Mouse (Mus musculus) kidney, postnatal 36 days (tissue): Measurements from ENCODE around the gene Adam15.

Experiments used
- DNase-seq, 2 experiments: peaks; one replicate each; pipeline ENCODE4 v3.0.0; 2021 to 2022; ENCODE audit warnings: mixed read lengths in 2 of 2

The Adam15 gene

DNA sequence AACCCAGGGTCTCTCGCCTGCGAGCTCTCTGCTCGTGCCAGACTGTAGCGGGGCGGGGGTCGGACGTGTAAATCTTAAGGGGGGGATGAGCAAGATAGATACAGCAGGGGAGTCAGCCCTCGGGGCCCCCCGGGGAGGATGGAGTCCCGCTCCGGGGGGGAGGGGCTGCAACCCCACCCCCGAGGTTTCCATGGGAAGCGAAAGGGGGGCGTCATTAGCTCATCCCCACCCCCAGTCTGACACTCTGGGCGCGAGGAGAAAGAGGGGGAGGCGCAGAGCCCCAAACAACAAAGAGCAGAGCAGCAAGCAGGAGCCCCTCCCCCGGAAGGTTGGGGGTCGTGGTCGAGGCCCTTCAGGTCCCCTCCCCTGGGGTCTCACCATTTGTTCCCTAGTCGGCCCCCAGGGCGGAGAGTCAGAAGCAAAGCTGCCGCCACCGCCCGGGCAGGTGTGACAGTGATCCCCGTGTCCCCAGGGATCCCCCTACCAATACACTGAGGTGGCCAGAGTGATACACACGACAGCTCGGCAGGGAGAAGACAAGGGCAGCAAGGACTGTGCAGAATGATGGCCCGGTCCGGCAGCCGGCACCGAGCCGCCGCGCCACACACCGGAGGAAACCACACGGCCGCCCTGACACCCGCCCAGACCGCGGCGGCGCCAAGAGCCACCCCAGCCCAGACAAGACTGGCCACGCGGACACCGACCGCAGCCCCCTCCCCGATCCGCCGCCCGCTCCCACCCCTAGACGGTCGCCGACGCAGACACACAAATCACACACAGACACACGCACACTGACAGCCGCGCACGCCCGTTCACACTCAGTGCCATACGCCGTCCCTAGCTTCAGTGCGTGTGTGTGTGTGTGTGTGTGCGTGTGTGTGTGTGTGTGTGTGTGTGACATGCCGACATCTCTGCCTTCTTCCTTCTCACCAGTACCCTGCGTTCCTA is 28.3 kb downstream of the Adam15 start:
- peak in 1 of 2 experiments; percentile 60 for DNase-seq

DNA sequence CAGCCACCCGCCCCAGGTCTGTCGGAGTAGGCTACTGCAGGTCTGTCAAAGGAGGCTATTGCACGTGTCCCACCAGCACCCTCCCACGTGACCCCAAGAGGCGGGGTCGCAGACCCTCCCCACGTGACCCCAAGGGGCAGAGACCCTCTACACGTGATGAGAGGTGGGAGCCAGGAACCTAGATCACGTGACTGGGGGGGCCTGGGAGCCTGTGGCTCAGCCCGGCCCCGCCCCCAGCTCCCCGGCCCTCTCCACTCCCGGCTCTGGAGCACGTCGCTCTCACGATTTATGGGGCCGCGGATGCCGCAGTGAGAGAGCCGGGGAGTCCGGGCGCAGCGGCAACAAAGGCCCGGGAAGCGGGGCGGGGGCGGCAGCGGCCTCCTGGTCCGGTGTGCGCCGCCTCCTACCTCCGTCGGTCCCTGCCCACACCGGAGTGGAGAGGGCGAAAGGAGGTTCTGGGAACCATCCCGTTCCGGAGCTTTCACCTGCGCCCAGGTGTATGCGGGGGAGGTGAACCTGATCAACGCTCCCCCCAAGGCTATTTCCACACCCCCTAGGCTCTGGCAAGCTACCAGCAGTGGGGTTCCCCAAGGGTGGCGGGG is 29.1 kb downstream of the Adam15 start:
- DNase-seq = peak in 1 of 2 experiments; percentile 62

DNA sequence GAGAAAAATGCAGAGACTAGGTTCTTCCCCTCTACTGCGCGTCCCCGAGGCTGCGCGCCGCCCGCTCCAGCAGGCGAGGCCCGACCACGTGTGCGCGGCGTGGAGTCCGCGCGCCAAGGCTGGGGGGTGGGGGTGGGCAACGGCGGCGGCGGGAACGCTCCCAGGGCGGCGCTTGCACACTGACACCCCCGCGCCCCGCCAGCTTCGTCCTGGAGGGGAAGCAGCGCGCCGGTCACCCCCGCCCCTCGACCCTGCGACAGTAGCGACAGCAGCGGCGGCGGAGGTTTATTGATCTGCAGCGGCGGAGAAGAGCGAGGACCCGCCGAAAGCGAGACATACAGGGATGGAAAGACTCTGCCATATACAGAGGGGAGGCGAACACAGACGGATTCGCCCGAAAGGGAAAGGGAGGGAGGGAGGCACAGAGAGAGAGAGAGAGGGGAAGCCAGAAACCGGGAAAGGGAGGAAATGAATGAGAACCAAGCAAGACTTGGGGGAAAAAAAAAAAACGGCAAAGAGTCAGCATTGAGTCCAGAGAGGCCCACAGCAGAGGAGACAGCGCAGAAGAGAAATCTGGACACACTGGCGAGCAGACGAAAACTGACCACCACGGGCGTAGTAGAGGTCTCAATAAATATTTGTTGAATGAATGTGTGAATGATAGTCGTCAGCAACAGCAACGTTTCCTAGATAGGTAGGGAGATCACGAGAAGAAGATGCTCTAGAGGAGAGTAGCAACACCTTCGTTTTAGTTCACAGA is 30.0 kb downstream of the Adam15 start:
- DNase-seq = no peak

DNA sequence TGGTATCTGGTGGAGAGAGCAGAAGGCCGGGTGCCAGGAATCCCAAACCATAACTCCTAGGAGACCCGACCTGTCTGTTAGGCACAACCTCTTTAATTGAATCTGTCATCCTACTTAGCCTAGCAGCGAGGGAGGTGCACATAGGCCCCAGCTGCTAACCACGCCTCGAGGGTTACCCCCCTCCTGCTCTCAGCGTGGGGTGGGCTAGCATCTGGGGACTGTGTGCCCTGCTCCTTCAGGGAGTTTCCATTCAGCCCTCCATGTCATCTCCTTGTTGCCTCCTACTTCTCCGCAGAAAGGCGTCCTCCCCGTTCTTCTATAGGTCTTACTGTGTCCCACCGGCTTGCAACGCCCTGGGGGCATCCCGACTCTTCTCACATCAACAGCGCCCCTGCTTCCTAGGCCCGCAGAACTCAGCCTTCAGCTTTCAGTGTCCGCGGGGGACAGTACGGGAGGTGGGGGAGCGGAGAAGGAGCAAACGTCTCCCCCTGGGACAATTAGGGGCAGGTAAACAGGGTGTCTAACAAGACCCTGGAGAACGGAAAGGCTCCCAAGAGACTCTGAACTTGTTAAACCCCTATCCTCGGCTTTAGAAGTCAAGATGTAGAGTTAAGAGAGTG is 30.7 kb downstream of the Adam15 start:
- no peak for DNase-seq

DNA sequence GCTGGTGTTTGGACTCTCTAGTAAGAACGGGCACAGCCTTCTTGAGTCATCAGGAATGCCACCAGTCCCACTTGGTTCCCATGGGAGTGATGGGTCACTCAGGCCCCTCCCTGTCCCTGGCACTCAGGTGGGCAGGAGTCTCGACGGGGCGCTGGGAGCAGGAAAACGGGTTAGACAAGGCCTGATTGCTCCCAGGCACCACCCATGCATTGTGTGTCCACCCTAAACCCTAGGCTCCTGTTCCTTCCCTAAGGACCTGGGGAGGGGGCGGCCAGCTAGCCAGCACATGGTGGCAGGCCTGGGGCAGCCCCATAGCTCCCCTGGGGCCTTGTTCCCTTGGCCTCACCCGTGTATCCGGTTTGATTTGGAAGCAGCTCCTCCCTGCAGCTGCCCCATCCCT is 31.5 kb downstream of the Adam15 start:
- DNase-seq = no peak

DNA sequence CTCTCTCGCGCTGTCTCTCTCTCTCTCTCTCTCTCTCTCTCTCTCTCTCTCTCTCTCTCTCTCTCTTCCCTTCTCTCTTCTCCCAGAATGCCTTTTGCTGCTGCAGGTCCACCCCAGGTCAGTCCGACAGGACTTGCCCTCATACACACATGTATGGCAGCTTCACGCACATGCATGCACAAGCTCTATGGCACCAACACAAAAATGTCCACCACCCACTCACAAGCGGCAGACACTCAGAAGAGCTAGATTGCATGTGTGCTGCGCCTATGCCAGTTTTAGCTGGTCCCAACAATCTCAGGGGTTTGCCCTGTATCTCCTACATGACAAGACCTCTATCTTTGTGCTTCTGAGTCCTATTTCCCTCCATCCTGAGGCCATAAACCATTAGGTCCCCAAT is 32.5 kb downstream of the Adam15 start:
- DNase-seq = no peak

DNA sequence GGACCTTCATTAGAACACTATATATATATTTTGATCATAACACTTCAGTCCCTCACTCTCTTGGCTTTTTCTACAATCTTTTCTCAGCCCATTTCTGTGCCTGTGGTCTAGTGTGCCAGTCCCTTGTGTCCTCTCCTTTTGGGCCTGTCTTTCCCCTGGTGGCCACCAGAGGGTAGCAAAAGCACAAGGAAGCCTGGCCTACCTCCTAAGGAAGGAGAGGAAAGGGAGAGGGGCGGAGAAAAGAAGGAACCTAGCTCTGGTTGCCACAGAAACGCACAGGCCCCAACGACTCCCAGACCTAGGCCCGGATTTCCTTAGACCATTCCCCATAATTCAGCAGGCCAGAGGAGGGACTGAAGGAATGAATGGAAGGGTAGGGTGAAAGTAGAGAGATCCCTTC is 33.0 kb downstream of the Adam15 start:
- DNase-seq = peak; percentile 91 to 92

DNA sequence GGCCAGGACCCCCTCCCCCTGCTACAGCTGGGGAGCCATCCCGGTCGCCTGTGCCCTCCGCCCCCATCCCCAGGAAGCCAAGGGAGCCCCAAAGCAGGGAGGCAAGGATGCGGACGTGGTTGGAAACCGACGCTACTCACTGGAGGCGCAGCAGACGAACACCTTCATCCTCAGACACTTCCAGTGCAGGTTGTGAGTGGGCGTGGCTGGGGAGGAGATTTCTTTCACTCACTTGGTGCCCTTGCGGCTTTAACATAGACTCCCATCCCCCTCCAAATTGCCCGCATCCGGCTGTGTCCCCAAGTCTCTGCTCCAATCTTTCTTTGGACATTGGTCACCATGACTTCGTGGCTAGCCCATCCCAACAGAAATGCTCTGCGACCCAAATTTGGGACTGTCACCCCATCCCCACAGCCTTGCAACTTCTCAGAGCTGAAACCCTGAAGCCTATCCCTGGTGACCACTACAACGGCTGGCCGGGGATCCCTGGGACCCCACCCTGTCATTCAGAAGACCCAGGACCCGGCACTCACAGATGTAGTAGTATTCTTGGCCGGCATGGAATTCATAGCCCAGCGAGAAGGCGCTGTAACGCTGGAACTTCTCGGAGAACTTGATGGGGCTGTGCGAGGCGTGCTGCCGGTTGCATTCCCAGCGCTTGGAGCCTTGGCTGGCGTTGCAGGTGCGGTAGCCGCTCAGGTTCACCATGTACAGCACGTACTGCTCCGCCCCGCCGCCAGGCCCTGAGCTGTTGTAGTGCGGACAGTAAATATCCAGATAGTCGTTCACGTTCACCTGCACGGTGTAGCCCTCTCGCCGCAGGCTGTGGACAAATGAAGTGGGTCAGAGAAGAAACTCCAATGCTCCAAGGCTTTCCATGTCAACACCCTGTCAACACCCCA is 33.6 kb downstream of the Adam15 start:
- peak in 1 of 2 experiments; percentile 46 for DNase-seq

DNA sequence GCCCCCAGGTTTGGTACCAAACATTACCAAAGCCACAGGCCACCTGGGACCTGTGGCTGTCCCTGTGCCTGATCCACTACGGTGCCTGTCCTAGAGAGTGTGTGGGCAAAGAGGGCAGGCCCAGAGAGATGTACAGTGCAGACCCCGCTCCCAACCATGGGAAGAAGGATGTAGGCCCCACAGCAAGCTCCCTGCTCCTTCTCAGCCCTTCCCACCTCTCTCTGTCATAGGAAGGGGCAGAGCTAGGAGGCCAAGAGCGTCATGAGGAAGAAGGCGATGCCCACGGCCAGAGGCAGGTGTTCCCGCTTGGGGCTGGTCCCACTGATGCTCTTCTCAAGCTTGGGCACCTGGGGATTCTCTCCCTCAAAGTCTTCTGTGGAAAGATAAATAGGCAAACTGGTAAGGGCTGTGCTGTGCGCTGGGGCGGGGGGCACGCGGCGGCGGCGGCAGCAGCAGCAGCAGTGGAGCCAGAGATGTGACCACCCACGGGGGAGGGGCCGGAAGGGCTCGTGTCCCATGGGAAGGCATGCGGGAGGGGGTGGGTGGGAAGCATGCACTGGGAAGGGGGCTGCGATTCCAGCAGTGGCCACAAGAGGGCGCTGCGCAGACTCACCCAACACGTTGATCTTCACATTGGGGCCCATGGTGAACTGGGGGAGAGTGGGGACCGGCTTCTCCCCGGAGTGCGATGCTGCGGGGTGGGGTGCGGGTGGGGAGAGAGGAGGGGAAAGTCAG is 34.4 kb downstream of the Adam15 start:
- peak; percentile 85 to 91 for DNase-seq

DNA sequence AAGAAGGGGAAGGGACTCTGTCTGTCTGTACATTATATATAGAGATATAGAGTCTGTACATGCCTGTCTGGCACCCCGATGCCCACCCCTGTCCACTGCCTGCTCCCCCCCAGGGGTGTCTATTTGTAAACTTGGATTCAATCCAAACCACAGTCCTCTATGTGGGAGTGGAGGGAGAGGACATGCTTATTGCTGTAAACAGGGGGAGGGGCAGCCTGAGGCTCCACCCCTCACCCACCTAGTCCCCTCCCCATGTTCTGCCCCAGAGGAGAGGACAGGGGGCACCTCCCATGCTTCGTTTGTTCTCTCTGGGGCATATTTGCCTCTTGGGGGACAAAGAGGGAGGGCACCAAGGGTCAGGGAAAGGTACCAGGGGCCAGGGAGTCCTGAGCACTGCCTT is 35.0 kb downstream of the Adam15 start:
- DNase-seq = no peak

DNA sequence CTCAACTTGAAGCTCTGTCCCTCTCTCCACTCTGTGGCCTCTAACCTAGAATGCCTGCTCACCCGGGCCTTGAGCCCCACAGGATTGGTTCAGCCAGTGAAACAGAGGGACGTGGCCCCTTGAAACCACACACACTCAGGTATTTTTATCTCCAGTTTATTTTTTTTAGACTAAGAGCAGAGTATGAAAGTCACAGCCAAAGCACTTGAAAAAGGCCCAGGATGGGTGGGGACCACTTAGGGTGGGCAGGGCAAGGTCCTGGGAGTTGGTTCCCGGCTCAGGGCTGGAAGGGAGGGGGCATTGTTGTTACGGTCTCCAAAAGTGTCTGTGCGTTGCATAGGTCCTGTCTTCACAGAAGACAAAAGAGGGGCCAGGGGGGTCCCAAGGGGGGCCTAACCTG is 35.5 kb downstream of the Adam15 start:
- no peak for DNase-seq

DNA sequence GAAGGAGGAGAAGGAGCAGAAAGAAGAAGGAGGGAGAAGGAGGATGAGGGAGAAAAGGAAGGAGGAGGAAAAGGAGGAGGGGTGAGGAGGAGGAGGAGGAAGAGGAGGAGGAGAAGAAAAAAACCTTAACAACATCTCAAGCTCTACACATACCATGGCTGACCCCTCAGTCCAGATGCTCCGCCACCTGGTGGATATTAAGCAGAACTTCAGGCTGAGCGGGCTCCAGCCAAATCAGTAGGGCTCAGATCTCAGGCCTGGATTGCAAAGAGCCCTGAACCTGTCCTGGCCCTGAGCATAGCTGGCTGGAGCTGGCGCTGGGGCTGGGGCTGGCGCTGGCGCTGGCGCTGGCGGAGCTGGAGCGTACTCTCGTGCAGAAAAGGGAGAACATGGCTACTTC is 41.7 kb downstream of the Adam15 start:
- DNase-seq = peak; percentile 81 to 82

DNA sequence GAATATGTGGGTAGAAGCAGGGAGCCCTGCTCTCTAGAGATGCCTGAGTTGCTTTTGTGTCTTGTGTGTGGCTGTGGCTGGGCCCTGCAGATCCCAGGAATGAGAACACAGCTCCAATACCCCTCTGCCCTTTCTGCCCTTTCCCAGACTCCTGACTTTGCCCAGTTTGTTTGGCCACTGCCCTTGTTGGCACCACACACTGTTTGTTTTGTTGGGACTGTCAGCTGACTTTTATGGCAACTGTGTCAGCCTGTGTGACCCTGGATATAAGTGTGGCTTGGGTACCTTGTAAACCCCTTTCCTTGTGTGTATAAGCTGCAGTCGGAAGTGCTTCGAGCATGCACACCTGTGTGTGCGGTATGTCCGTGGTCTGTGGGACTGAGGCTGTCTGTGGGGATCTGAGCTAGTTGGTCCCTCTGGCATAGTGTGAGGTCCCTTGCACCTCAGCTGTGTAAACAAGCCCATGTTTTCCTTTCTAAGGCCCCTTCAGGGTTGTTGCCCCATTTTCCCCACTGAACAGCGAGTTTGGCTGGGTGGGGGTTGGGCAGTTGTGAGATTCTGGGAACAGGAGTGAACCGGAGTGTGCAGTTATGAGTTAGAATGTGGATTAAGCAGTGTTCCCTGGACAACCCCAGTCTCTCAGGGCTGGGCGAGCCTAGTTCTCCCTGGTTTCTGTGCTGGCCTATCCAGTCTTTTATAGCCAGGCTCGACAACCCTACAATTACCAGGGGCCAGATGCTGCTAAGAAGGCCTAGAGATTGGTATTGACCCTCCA is 44.1 kb downstream of the Adam15 start:
- peak; percentile 70 to 71 for DNase-seq

DNA sequence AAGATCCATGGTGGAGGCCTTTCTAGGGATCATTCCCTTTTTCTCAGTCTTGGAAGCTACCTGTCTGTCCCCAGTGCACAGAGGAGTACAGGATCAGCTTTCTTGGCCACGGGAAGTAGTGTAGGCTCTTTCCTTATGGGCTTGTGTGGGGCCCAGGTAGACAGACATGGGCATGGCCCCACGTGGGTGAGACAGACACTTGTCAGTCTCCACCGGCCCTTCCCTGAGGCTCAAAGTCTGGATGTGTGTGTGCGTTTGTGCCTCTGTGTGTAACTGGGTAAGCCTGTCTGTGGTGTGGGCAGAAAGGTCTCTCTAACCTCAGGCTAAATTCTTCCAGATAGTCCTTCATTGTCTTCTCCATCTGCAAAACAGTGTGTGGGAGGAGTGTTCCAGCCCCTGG is 44.7 kb downstream of the Adam15 start:
- DNase-seq = peak in 1 of 2 experiments; percentile 56

DNA sequence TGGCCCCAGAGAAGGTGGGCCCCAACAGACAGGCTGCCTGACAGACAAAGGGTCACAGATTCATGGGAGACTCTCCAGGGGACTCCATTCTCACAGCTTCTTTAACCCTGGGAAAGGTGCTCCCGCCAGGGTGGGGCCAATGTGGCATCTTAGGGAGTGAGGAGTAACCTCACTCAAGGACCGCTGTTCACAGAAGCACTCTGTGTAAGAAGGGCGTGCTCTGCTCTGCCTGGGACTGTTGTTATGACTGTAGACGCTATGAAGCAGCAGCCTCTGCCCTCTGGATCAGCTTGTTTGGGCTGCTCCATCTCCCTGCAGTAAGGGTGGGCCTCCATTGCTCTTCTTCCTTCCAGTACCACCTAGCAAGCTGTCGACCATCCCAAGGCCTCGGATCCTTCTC is 45.4 kb downstream of the Adam15 start:
- no peak for DNase-seq

DNA sequence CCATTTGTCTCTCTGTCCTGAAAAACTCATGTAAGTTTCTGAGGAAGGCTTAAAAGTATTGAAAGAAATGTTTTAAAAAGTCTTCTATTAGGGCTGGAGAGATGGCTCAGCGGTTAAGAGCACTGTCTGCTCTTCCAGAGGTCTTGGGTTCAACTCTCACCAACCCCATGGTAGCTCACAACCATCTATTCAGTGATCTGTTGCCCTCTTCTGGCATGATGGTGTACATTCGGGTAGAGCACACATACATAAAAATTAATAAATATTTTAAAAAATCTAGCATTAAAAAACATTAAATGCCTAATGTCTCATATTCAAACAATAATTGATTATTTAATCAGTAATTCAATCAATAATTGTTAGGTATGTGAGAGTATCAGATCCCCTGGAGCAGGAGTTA is 49.3 kb downstream of the Adam15 start:
- no peak for DNase-seq

DNA sequence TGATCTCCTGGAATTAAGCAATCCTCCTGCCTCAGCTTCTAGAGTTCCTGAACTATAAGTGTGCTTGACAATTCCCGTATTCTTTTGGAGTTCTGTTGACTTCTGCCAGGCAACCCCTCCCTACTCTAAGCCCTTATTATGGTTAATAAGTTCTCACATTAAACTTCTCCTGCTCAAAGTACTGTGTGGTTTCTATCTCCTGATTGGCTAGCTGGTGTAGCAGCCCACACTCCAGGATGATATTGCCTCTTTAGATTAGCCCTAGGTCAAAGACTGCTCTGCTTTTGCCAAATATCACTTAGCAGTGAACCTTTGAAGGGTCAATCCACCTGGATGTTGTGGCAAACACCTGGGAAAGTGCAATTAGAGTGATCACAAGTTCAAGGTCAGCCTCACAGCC is 49.7 kb downstream of the Adam15 start:
- DNase-seq = peak in 1 of 2 experiments; percentile 85

DNA sequence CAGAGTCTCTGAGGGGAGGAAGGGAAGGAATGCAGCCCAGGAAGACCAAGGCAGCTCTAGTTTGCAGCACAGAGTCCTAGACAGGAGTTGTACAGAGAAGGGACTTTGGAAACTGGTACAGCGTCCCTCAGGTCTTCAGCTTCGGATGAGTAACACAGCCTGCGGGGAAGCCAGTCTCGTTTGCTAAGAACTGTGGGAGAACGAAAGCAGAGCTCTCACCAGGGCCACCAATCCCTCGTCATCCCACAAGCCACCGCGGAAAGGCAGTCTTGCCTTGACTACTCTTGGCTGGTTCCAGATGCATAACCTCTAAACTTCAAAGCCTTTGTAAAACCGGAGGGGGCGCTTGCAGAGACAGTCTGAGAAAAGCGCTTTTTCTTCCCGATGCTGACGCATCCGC is 50.3 kb downstream of the Adam15 start:
- DNase-seq = peak; percentile 54 to 68

DNA sequence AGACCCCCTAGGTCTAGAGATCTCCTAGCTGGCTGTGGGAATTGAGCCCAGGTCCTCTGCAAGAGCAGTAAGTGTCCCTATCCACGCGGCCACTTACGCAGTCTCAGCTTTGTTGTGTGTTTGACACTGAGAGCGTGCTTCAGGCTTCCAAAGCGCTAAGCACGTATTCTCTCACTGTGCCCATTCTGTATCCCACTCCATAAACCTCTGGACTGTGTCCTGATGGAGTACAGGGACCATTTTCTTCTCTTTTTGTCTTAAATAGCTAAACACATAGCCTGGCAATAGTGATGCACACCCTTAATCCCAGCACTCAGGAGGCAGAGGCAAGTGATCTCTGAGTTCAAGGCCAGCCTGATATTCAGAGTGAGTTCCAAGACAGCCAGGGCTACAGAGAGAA is 50.9 kb downstream of the Adam15 start:
- no peak for DNase-seq

DNA sequence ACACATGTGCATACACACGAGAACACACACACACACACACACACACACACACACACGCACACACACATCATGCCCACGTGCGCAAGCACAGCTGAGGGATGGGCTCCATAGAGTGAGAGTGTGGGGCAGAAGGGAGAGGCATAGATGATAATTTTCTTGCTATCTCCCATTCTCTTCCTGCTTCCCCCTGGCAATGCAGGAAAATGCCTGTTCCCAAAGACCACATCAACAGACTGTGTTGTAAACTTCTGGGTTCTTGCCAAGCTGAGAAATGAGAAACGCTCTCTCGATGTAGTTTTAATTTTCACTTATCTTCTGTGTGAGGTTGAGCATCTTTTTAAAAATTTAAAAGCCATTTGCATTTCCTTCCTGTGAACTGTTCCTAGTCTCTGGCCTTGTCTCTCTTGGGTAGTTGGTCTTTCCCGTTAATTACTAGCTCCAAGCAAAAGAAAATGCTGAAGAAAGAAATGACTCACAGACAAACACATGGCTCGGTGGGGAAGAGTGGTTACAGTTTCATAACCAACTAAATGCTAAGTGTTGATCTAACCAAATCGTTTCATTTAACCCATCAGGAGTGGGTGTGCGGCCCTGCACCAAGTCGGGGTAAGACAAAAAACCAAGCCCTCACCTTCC is 52.9 kb downstream of the Adam15 start:
- no peak for DNase-seq
